Mouse (Mus musculus) yolk sac, embryonic 10.5 days (tissue): ENCODE measurements at regions not wholly inside any gene's neighbourhood (a gene's known extent, or its start where the extent isn't known, plus 50 kb on each side); places are given as distances from the start of the nearest gene placed in this dataset.

ENCODE experiments used
- DNase-seq: peaks from one replicate; pipeline ENCODE4 v3.0.0-alpha.2; 2017; ENCODE audit warnings: low spot score

DNA sequence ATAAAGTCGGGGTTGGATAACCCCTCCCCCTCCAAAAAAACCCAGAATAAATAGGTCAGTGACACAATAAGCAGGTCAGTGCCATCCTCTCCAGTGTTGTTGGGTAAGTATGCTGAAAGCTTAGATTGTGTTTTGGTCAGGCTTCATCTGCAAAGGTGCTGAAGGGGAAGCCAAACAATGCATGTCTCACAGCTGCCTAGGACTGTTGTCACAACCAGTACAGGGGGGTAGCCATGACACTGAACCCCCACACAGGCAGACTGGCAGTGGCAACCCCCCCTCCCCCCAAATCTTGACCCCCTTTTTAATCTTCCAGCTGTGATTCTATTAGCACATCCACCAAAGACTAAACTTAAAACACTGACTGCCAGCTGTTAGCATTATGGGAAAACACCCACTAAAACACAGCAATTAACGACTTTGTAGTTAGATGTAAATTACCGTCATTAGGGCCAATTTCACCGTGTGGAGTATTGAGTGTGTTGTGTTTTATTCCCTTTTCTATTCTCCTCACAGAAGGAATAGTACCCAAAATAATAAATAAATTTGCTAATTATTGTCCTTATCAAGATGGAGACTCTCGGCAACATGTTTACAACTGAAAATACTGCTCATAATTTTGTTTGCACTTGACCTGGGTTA is 105.5 kb upstream of the Ufm1 start:
- DNase-seq: no peak

DNA sequence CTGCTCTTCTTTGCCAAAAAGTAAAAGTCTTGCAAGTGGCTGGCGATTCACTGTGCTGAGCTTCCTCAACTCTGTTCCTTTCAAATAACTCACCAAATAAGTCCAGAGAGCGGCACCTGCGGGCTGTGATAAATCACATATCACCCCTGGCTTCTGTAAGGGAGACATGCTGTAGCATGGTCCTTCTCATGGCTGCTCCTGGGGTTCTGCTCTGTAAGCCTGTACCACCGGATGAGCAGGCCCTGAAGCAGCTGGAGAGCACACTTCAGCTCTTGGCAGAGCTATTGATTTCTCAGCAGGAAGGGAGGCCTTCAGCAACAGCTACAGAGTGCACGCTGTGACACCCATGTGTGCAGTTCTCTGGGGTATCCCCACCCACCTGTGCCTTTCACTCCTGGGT is 101.5 kb upstream of the Ufm1 start:
- DNase-seq: no peak

DNA sequence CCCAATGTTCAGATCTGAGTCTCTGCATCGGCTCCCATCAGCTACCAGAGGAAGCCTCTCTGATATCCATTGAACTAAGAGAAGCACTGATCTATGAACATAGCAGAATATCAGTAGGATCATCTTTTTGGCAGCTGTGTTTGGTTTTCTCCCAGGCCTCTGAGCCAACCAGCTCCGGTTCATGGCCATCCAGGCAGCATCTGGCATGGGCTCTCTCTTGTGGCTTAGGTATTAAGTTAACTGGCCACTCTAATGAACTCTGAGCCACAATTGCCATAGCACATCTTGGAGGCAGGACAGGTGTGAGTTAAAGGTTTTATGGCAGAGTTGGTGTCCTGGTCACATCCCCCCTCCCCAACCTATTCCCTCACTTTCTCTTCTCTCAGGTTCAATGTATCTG is 90.2 kb upstream of the Ufm1 start:
- DNase-seq: no peak

DNA sequence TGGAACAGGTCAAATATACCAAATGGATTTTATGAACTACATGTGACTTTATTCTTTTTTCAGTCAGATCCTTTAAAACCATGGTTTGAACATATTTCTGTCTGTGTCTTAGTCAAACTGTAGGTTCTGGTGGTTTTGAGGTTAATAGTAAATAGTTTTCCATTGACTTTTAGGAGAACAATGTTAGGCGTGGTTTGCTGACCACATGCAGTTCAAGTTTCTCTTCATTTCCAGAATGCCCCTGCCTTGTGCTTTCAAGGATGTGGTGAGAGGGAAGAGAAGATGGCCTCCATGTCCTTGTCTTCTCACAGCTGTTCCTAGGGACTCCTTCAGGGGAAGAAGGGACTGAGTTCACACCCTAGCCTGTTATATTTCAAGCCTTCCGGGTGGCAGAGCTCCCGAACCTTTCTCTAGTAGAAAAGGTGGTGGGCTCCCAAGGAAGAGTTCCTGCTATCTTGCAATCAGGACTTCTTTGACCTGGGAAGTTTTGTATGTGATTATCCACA is 76.1 kb upstream of the Ufm1 start:
- no peak for DNase-seq

DNA sequence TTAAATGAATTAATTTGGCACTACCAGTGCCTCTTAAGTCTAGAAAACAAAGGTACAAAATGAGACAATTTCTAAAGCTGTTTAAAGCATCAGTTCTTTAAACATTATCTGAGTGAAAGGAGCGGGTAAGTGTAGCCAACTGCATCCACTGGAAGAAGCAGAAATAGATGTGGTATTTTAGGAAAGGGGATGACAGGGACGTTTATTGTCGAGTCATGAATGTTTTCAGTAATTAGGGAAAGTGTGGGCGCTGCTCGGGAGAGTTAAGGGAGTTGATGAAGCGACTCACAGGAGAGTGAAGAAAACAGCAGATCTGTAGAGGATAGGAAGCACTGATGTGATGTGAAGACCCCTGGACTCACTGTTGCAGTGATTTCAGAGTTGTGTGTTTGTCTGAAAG is 68.1 kb upstream of the Ufm1 start:
- no peak for DNase-seq

DNA sequence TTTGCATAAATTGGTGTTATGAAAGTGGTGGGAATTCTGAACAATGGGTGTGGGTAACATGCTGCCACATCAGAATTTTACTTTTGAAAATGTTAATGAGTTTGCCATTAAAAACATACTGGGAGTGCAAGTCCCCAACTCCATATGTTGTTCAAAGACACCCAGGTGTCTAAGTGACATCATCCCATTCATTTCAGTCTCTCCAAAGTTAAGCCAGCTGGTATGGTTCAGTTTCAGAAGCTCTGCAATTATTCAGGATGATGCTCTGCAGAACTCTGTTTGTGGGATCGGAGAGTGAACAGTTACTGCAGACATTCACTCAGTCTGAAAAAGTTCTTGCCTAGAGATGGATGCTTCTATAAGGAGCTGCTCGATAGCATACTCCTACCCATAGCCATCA is 56.3 kb upstream of the Ufm1 start:
- no peak for DNase-seq

DNA sequence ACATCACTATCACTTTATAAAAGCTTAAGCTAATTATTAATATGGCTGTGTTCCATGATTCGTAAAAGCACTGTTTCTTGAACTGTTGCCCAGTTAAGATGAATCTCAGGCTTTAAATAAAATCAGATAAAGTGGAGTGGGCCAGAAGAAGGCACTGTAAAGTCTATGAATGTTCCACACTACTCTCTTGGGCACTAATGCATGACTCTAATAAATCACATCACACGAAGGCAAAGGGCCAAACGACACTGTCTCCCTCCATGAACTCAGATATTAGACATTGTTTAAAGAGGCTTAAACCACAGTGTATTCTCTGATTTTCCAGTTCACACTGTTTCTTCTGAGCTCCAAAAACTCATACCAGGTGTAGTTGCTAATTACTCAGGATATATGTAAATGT is 55.9 kb upstream of the Ufm1 start:
- DNase-seq: no peak

DNA sequence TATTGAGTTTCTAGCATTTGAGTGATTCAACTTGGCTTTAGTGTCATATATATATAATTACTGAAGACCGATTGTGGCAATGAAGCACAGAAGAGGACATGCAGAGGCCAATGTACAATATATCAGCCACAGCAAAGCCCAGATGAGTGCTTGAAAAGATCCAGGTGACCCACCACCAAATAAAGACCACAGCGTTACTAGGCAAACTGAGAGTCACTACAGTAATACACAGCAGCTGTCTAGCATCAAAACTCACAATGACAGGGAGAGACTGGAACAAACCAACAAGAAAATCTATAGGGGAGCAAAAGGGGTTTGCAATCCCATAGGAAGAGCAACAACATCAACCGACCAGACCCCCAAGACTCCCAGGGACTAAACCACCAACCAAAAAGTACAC is 54.3 kb upstream of the Ufm1 start:
- DNase-seq: no peak

DNA sequence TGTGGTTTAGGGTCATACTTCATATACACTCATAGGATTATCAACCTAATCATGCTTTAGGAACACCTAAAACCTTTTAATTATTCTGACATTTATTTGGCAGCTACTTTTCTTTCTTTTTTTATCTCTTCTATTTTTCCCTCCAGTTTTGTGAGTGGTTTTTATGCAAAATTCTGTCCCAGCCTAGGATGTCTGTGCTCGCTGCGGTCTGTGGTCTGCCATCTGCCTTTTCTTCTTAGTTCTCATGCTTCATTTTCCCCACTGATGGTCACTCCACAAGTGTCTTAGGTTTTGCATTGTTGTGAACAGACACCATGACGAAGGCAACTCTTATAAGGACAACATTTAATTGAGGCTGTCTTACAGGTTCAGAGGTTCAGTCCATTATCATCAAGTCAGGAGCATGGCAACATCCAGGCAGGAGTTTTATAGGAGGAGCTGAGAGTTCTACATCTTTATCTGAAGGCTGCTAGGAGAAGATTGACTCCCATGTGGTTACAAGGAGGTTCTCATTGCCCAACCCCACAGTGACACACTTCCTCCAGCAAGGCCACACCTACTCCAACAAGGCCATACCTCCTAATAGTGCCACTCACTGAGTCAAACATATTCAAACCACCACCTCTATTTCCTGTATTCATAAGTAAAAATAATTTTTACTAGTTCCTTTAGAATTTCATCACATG is 50.5 kb upstream of the Ufm1 start:
- no peak for DNase-seq
